Mouse (Mus musculus) cerebellum, adult (tissue): ENCODE measurements at regions not wholly inside any gene's neighbourhood (a gene's known extent, or its start where the extent isn't known, plus 50 kb on each side); places are given as distances from the start of the nearest gene placed in this dataset.

Experiments
- ATAC-seq: cut with Nextera tagmentation; 2 replicates; pipeline ENCODE4 v1.9.2; 2017; ENCODE audit warnings: mild to moderate bottlenecking, moderate library complexity, mixed read lengths; ENCODE audit not compliant: insufficient number of reproducible peaks, low FRiP score, low TSS enrichment

- ATAC-seq: no peak
Observed at GRCm38 (mm10) chr4:54811163-54811562, 133.7 kb upstream of the Zfp462 start.

GRCm38 (mm10) chr4:54812740-54813634 lies 131.9 kb upstream of the Zfp462 start:
- ATAC-seq: no peak

GRCm38 (mm10) chr4:54837326-54837725 lies 107.5 kb upstream of the Zfp462 start:
- ATAC-seq: peak; percentile 65

GRCm38 (mm10) chr4:54838111-54838510 lies 106.7 kb upstream of the Zfp462 start:
- no peak for ATAC-seq

- ATAC-seq: no peak
Observed at GRCm38 (mm10) chr4:54838794-54839193, 106.1 kb upstream of the Zfp462 start.

- ATAC-seq: no peak
Observed at GRCm38 (mm10) chr4:54852991-54853925, 91.6 kb upstream of the Zfp462 start.

- no peak for ATAC-seq
Observed at GRCm38 (mm10) chr4:54858604-54859003, 86.2 kb upstream of the Zfp462 start.

GRCm38 (mm10) chr4:54866062-54866461 lies 78.8 kb upstream of the Zfp462 start:
- ATAC-seq: no peak

- no peak for ATAC-seq
Observed at GRCm38 (mm10) chr4:54874136-54874827, 70.6 kb upstream of the Zfp462 start.

GRCm38 (mm10) chr4:54875506-54875905 lies 69.3 kb upstream of the Zfp462 start:
- ATAC-seq: no peak

- ATAC-seq: no peak
Observed at GRCm38 (mm10) chr4:54877361-54877760, 67.5 kb upstream of the Zfp462 start.

- no peak for ATAC-seq
Observed at GRCm38 (mm10) chr4:54878531-54878930, 66.3 kb upstream of the Zfp462 start.

GRCm38 (mm10) chr4:54893288-54893687 lies 51.6 kb upstream of the Zfp462 start:
- ATAC-seq: no peak
